Comparison of ENCODE assay signal across 8 mouse cellular contexts in the genomic region with DNA sequence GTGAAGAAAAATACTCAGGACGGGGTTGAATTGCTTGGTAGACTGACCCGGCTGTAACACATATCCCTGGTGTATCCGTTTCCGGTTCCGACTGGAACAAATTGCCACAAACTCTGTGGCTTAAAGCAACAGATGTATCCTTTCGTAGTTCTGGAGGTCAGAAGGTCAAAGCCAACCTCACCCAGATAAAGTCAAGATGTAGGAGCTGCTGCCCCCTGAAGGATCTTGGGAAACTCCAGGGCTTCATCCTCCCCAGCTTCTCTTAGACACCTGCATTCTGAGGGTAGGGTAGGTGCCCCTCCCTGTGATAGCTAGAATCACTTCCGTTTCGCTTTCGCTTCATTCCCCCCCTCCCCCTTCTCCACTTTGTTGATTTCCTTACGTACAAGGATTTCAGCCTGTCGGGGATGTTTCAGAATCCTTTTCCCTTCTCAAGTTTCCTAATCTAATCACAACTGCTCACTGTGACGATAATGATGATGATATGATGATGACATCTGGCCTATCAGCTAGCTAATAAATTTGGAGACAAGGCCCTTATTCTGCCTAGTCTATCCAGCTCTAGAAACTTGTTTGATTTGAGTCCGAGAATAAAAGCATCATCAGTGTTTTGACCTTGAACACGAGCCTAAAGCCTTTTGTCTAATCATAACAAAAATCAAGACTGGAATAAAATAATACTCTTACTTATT.
DNase-seq lines count a peak whose midpoint lies in the region; ATAC-seq and TF ChIP-seq lines count a peak whose summit lies in the region.
"Had no signal": no experiment of that assay in that cellular context is flagged by ENCODE, and none has a peak within 500 bp of the region (broad histone marks: within the 10 kb centered on the region; RNA-seq: fewer than 3 reads in every experiment).

No protein-coding gene starts in this region.

- H3K9me3 ChIP-seq in heart, embryonic 13.5 days: no peaks in the 10 kb centered on the region
- H3K9me3 ChIP-seq in kidney, embryonic 15.5 days (replicated peaks): no peaks in the 10 kb centered on the region
- H3K9me3 ChIP-seq in stomach, embryonic 16.5 days (replicated peaks; ENCODE audit: control insufficient read depth, low read length): no peaks in the 10 kb centered on the region
- H3K9me3 ChIP-seq: neural tube, embryonic 15.5 days had no signal

- no peak overlapping the region; the same call in none of the 2 replicates for H3K27ac ChIP-seq in left cerebral cortex, adult 2 months
- no peak overlapping the region for H3K27ac ChIP-seq in heart, embryonic 13.5 days (replicated peaks)
- 0 out of 2 replicates have a peak overlapping the region, but pooled peaks have one; percentile 15 for H3K27ac ChIP-seq in kidney, embryonic 15.5 days
- no peak overlapping the region for H3K27ac ChIP-seq in stomach, embryonic 16.5 days (ENCODE audit: low read length)
- H3K27ac ChIP-seq: neural tube, embryonic 15.5 days had no signal

- no peak for DNase-seq in left cerebral cortex, adult 2 months (ENCODE audit: extremely low spot score in 1 of 2, low spot score in 2 of 2)
- DNase-seq in left cerebral cortex, adult 11 months (ENCODE audit: low spot score): no peak
- no peak for DNase-seq in urinary bladder, postnatal 36 days (ENCODE audit: low spot score in 2 of 2)
- no peak for DNase-seq in right cerebral cortex, adult 18-20 months

- no peak overlapping the region for H3K9ac ChIP-seq in heart, embryonic 13.5 days
- H3K9ac ChIP-seq in kidney, embryonic 15.5 days: no peak overlapping the region
- H3K9ac ChIP-seq in stomach, embryonic 16.5 days (ENCODE audit: low read length): no peak overlapping the region
- H3K9ac ChIP-seq: neural tube, embryonic 15.5 days had no signal

- peaks cover 6% of the 10 kb centered on the region for H3K4me1 ChIP-seq in heart, embryonic 13.5 days
- peaks cover 13% of the 10 kb centered on the region for H3K4me1 ChIP-seq in kidney, embryonic 15.5 days
- H3K4me1 ChIP-seq in stomach, embryonic 16.5 days (ENCODE audit: control insufficient read depth, insufficient read depth, low read length): peaks cover 3% of the 10 kb centered on the region; the same call in 1 of the 2 replicates
- H3K4me1 ChIP-seq: neural tube, embryonic 15.5 days had no signal

- intact Hi-C loops in left cerebral cortex, adult 2 months (cut with DNase I): no loop called here

- no peaks in the 10 kb centered on the region for H3K36me3 ChIP-seq in heart, embryonic 13.5 days
- no peaks in the 10 kb centered on the region for H3K36me3 ChIP-seq in kidney, embryonic 15.5 days
- H3K36me3 ChIP-seq in stomach, embryonic 16.5 days (ENCODE audit: control insufficient read depth, insufficient read depth, low read length): no peaks in the 10 kb centered on the region
- H3K36me3 ChIP-seq: neural tube, embryonic 15.5 days had no signal

- 41% methylated on average over 14 of the region's 14 CpGs for WGBS in heart, embryonic 13.5 days
- 30% methylated on average over 14 of the region's 14 CpGs for WGBS in kidney, embryonic 15.5 days
- WGBS in stomach, embryonic 16.5 days: 33% methylated on average over 14 of the region's 14 CpGs

- H3K4me2 ChIP-seq in heart, embryonic 13.5 days: peak overlapping the region; percentile 22; the same call in 1 of the 2 replicates
- peak overlapping the region; percentile 30 for H3K4me2 ChIP-seq in kidney, embryonic 15.5 days
- H3K4me2 ChIP-seq in stomach, embryonic 16.5 days (ENCODE audit: low read depth, low read length): peak overlapping the region; percentile 41
- H3K4me2 ChIP-seq: neural tube, embryonic 15.5 days had no signal

- H3K4me3 ChIP-seq in left cerebral cortex, adult 2 months: no peak overlapping the region
- H3K4me3 ChIP-seq in heart, embryonic 13.5 days: no peak overlapping the region
- H3K4me3 ChIP-seq in kidney, embryonic 15.5 days (replicated peaks): no peak overlapping the region
- peak overlapping the region; percentile 23; the same call in 1 of the 2 replicates for H3K4me3 ChIP-seq in stomach, embryonic 16.5 days (replicated peaks; ENCODE audit: low read length)
- H3K4me3 ChIP-seq: neural tube, embryonic 15.5 days had no signal

- ATAC-seq in heart, embryonic 13.5 days (ENCODE audit: extremely low read depth, insufficient number of reproducible peaks, low FRiP score, low TSS enrichment): no peak
- 0 out of 2 replicates have a peak, but pooled peaks have one; percentile 25 for ATAC-seq in kidney, embryonic 15.5 days (replicated peaks; ENCODE audit: low FRiP score)
- ATAC-seq in stomach, embryonic 16.5 days (ENCODE audit: insufficient read depth, low FRiP score): no peak

- peak; percentile 21 for TF ChIP-seq CTCF in left cerebral cortex, adult 2 months (IDR thresholded peaks at IDR 0.05)

- H3K27me3 ChIP-seq in heart, embryonic 13.5 days (replicated peaks): no peaks in the 10 kb centered on the region
- H3K27me3 ChIP-seq in kidney, embryonic 15.5 days: no peaks in the 10 kb centered on the region
- no peaks in the 10 kb centered on the region for H3K27me3 ChIP-seq in stomach, embryonic 16.5 days (ENCODE audit: control insufficient read depth, insufficient read depth, low read length)
- H3K27me3 ChIP-seq: neural tube, embryonic 15.5 days had no signal
